Mouse (Mus musculus): ENCODE results near the gene Acox1. TPM values are rescaled to one million over a fixed set of nuclear protein-coding genes. Genes with fewer than 3 reads are reported as not detected.

The Acox1 gene
- polyA plus RNA-seq, 1 experiment from 2014 or later, result 207 TPM

DNA sequence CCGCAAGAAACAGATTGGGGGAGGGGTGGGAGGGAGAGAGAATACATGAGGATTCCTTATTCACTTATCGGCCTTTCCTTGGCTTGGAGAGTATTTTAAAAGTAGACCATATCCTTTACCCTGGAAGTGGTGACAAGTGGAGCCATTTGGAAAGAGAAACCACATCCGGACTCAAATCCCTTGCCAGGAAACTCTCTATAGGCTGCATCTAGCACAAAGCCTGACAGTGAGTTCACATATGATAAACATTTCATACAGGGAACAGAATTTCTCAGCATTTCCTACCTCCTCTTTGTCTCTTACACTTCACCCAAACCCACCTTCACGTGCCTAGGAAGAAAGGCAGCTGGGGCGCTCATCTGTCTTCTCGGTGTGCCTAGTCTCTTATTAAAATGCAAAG, 31.6 kb downstream of the Acox1 start:
- H3K9ac ChIP-seq (ENCODE audit: low read length), result peak overlapping the region; percentile 71
- no peak for ATAC-seq (ENCODE audit: low FRiP score, low TSS enrichment)
- no peaks in the 10 kb centered on the region for H3K27me3 ChIP-seq (ENCODE audit: control insufficient read depth, insufficient read depth, low read length)
- peak overlapping the region; percentile 90 for H3K27ac ChIP-seq (replicated peaks)
- H3K4me2 ChIP-seq (replicated peaks; ENCODE audit: low read depth), result peak overlapping the region; percentile 70
- peak overlapping the region; percentile 65 for H3K4me3 ChIP-seq (ENCODE audit: low read depth, low read length)
- TF ChIP-seq CTCF (IDR thresholded peaks at IDR 0.05; ENCODE audit: low read depth) (no peak), EP300 (optimal IDR thresholded peaks at IDR 0.05) (no peak)
- H3K36me3 ChIP-seq (ENCODE audit: control insufficient read depth, insufficient read depth, low read length), result no peaks in the 10 kb centered on the region
- no peaks in the 10 kb centered on the region for H3K4me1 ChIP-seq (replicated peaks; ENCODE audit: control insufficient read depth, insufficient read depth)
- no peaks in the 10 kb centered on the region for H3K9me3 ChIP-seq (ENCODE audit: control insufficient read depth, low read length)
- WGBS, result 8% methylated on average over 6 of the region's 6 CpGs
- DNase-seq (ENCODE audit: low spot score), result no peak

DNA sequence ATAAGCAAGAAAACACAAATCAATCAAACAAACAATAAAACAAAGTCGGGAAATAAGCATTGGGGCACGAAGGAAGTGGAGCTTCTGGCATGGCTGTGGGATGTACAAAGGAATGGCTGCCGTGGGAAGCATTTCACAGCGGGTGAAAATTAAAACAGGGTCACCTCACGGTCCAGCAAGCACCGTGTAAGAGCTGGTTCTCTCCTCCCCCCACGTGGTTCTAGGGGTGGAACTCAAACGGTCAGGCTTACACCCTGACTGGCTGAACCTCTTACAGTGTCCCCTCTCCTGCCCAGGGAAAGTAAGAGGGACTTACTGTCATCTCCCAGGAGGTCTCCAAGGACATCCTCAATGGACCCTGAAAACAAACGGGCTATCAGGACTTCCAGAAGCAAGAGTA, 35.8 kb downstream of the Acox1 start:
- 45% methylated on average over 9 of the region's 9 CpGs for WGBS
- no peak overlapping the region for H3K4me2 ChIP-seq (replicated peaks; ENCODE audit: low read depth)
- no peak overlapping the region for H3K4me3 ChIP-seq (ENCODE audit: low read depth, low read length)
- no peak overlapping the region for H3K27ac ChIP-seq (replicated peaks)
- DNase-seq (ENCODE audit: low spot score) (no peak), ATAC-seq (ENCODE audit: low FRiP score, low TSS enrichment) (no peak)
- no peaks in the 10 kb centered on the region for H3K36me3 ChIP-seq (ENCODE audit: control insufficient read depth, insufficient read depth, low read length)
- no peaks in the 10 kb centered on the region for H3K4me1 ChIP-seq (replicated peaks; ENCODE audit: control insufficient read depth, insufficient read depth)
- H3K27me3 ChIP-seq (ENCODE audit: control insufficient read depth, insufficient read depth, low read length), result no peaks in the 10 kb centered on the region
- TF ChIP-seq EP300 (optimal IDR thresholded peaks at IDR 0.05) (no peak), CTCF (IDR thresholded peaks at IDR 0.05; ENCODE audit: low read depth) (no peak)
- no peak overlapping the region; the same call in 1 of the 2 replicates for H3K9ac ChIP-seq (ENCODE audit: low read length)
- H3K9me3 ChIP-seq (ENCODE audit: control insufficient read depth, low read length), result no peaks in the 10 kb centered on the region

DNA sequence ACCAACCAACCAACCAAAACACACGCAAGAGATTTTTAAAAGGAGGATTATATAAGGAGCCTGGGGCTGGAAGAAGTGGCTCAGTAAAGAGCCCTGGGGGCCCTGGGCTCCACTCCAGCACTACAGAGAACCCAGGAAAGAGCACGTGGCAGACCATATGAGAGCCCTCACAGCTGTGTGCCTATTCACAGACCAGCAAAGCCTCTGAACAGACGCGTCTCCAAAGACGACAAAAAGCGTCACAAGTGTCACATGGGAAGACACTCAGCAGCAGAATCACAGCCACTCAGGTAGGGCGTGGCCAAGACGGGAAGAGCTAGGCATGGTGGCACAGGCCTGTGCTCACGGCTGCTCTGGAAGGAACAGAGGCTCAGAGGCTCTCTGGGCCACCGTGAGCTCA, 36.7 kb downstream of the Acox1 start:
- peak overlapping the region; percentile 82 for H3K27ac ChIP-seq (replicated peaks)
- H3K4me2 ChIP-seq (replicated peaks; ENCODE audit: low read depth), result no peak overlapping the region
- DNase-seq (ENCODE audit: low spot score), result no peak
- H3K9me3 ChIP-seq (ENCODE audit: control insufficient read depth, low read length), result no peaks in the 10 kb centered on the region
- no peaks in the 10 kb centered on the region for H3K27me3 ChIP-seq (ENCODE audit: control insufficient read depth, insufficient read depth, low read length)
- ATAC-seq (ENCODE audit: low FRiP score, low TSS enrichment), result no peak
- H3K4me3 ChIP-seq (ENCODE audit: low read depth, low read length), result no peak overlapping the region
- H3K4me1 ChIP-seq (replicated peaks; ENCODE audit: control insufficient read depth, insufficient read depth), result no peaks in the 10 kb centered on the region
- 66% methylated on average over 10 of the region's 10 CpGs for WGBS
- H3K9ac ChIP-seq (ENCODE audit: low read length), result no peak overlapping the region
- no peaks in the 10 kb centered on the region for H3K36me3 ChIP-seq (ENCODE audit: control insufficient read depth, insufficient read depth, low read length)
- TF ChIP-seq CTCF (IDR thresholded peaks at IDR 0.05; ENCODE audit: low read depth) (no peak), EP300 (optimal IDR thresholded peaks at IDR 0.05) (no peak)

DNA sequence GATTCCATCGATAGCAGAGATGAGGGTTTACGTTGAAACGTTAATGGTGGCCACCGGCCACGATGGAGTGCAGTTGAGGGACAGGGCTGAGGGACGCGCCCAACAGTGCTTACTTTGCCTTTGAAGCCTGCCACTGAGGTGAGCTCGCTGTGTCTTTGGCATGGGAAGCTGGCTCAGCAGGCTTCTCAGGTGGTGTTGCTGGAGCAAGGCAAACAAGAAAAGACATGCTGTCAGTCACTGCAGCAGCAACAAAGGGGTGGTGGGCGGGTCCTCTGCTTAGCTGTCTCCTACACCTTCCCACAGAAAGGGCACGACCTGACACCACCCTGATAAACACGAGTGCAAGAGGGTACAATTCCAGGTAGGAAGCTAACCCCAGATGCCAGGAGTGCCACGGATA, 37.5 kb downstream of the Acox1 start:
- no peak overlapping the region for H3K9ac ChIP-seq (ENCODE audit: low read length)
- no peaks in the 10 kb centered on the region for H3K4me1 ChIP-seq (replicated peaks; ENCODE audit: control insufficient read depth, insufficient read depth)
- no peak overlapping the region for H3K4me2 ChIP-seq (replicated peaks; ENCODE audit: low read depth)
- 42% methylated on average over 12 of the region's 12 CpGs for WGBS
- H3K27ac ChIP-seq (replicated peaks), result peak overlapping the region; percentile 82
- no peaks in the 10 kb centered on the region for H3K27me3 ChIP-seq (ENCODE audit: control insufficient read depth, insufficient read depth, low read length)
- ATAC-seq (ENCODE audit: low FRiP score, low TSS enrichment), result peak; percentile 70
- DNase-seq (ENCODE audit: low spot score), result peak; percentile 59
- no peak overlapping the region for H3K4me3 ChIP-seq (ENCODE audit: low read depth, low read length)
- 0 out of 2 replicates have a peak, but pooled peaks cover under 1% of the 10 kb centered on the region for H3K36me3 ChIP-seq (ENCODE audit: control insufficient read depth, insufficient read depth, low read length)
- TF ChIP-seq CTCF (IDR thresholded peaks at IDR 0.05; ENCODE audit: low read depth), result no peak
- TF ChIP-seq EP300 (optimal IDR thresholded peaks at IDR 0.05), result no peak
- no peaks in the 10 kb centered on the region for H3K9me3 ChIP-seq (ENCODE audit: control insufficient read depth, low read length)

DNA sequence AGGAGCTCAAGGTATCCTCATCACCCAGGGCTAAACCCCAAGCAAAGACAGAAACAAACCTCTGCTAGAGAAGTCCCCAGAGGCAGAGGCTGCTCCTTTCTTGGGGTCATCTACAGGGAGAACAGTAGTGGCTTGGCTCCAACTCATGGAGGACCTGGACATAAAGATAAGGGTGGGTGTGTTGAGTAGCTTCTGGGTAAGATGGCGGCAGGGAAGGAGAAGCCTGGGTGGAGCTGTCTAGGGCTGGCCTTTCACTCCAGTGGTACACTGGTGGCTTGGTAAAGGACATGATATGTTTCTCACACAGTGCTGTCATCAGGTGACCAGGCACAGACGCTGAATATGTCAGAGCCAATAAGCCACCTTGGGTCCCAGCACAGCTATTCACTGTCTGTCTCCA, 47.9 kb downstream of the Acox1 start:
- Histone ChIP-seq H3K9me3 (ENCODE audit: control insufficient read depth, low read length) (no peaks in the 10 kb centered on the region), H3K36me3 (ENCODE audit: control insufficient read depth, insufficient read depth, low read length) (peaks cover 36% of the 10 kb centered on the region), H3K4me1 (replicated peaks; ENCODE audit: control insufficient read depth, insufficient read depth) (no peaks in the 10 kb centered on the region), H3K4me2 (replicated peaks; ENCODE audit: low read depth) (no peak overlapping the region), H3K9ac (ENCODE audit: low read length) (no peak overlapping the region), H3K4me3 (ENCODE audit: low read depth, low read length) (no peak overlapping the region), H3K27ac (replicated peaks) (no peak overlapping the region), H3K27me3 (ENCODE audit: control insufficient read depth, insufficient read depth, low read length) (no peaks in the 10 kb centered on the region)
- DNase-seq (ENCODE audit: low spot score) (no peak), ATAC-seq (ENCODE audit: low FRiP score, low TSS enrichment) (no peak)
- WGBS, result 91% methylated on average over 2 of the region's 2 CpGs
- TF ChIP-seq EP300 (optimal IDR thresholded peaks at IDR 0.05), result no peak
- TF ChIP-seq CTCF (IDR thresholded peaks at IDR 0.05; ENCODE audit: low read depth), result no peak

DNA sequence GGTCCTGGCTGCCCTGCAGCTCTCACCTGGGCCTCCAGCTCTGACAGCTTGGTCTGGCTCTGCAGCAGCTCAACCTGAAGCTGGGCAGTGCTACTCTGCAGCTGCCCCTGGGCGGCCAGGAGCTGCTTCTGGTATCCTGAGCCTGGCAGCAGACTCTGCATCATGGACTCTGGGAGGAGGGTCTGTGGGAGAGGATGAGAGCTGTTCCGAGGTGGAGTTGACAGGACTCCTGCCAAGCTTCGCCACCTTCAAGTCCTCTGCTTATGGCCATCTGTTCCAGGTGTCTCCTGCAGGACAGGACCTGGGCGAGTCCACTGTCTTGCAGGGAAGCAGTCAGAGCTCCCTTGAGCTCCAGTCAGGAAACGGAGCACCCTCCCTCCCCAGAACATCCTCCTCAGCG, 49.5 kb downstream of the Acox1 start:
- Histone ChIP-seq H3K27ac (replicated peaks) (no peak overlapping the region), H3K36me3 (ENCODE audit: control insufficient read depth, insufficient read depth, low read length) (peaks cover 33% of the 10 kb centered on the region), H3K9ac (ENCODE audit: low read length) (no peak overlapping the region), H3K4me3 (ENCODE audit: low read depth, low read length) (no peak overlapping the region), H3K27me3 (ENCODE audit: control insufficient read depth, insufficient read depth, low read length) (no peaks in the 10 kb centered on the region), H3K4me2 (replicated peaks; ENCODE audit: low read depth) (no peak overlapping the region), H3K9me3 (ENCODE audit: control insufficient read depth, low read length) (no peaks in the 10 kb centered on the region), H3K4me1 (replicated peaks; ENCODE audit: control insufficient read depth, insufficient read depth) (no peaks in the 10 kb centered on the region)
- no peak for ATAC-seq (ENCODE audit: low FRiP score, low TSS enrichment)
- 86% methylated on average over 6 of the region's 6 CpGs for WGBS
- DNase-seq (ENCODE audit: low spot score), result no peak
- TF ChIP-seq EP300 (optimal IDR thresholded peaks at IDR 0.05) (no peak), CTCF (IDR thresholded peaks at IDR 0.05; ENCODE audit: low read depth) (no peak)

Data from stomach, postnatal 0 days (tissue).